Mouse (Mus musculus) stomach, embryonic 15.5 days (tissue): ENCODE results near the gene Hapln2. TPM values are rescaled to one million over a fixed set of nuclear protein-coding genes. Genes with fewer than 3 reads are reported as not detected.

ENCODE experiments used
- ATAC-seq: fragments of 200-750 bp; cut with Nextera tagmentation; 2 replicates; pipeline ENCODE4 v1.8.0; 2017; ENCODE audit warnings: low read depth, moderate number of reproducible peaks, moderate TSS enrichment; ENCODE audit not compliant: insufficient read depth, low FRiP score
- H3K27ac ChIP-seq: fragments of 300-500 bp; sonication (generic); 2 replicates; pipeline ENCODE4 v1.5.1; 2015; ENCODE audit warnings: mild to moderate bottlenecking, inconsistent platforms
- H3K27me3 ChIP-seq: fragments of 300-500 bp; sonication (generic); replicated peaks from 2 replicates; pipeline ENCODE4 v1.6.1; 2015; ENCODE audit warnings: inconsistent platforms
- H3K36me3 ChIP-seq: fragments of 300-500 bp; sonication (generic); 2 replicates; pipeline ENCODE4 v1.6.1; 2015; ENCODE audit warnings: inconsistent platforms
- H3K4me1 ChIP-seq: fragments of 300-500 bp; sonication (generic); 2 replicates; pipeline ENCODE4 v1.6.1; 2015; ENCODE audit warnings: inconsistent platforms
- H3K4me2 ChIP-seq: fragments of 300-500 bp; sonication (generic); 2 replicates; pipeline ENCODE4 v1.6.1; 2015; ENCODE audit warnings: mild to moderate bottlenecking, inconsistent platforms
- H3K4me3 ChIP-seq: fragments of 300-500 bp; sonication (generic); replicated peaks from 2 replicates; pipeline ENCODE4 v1.5.1; 2015; ENCODE audit warnings: inconsistent platforms
- H3K9ac ChIP-seq: fragments of 300-500 bp; sonication (generic); 2 replicates; pipeline ENCODE4 v1.6.1; 2015; ENCODE audit warnings: inconsistent platforms
- H3K9me3 ChIP-seq: fragments of 300-500 bp; sonication (generic); 2 replicates; pipeline ENCODE4 v1.6.1; 2016; ENCODE audit warnings: inconsistent platforms
- WGBS: fragments of 180-500 bp; shearing (Covaris S2); methylation state at CpG from one replicate; pipeline ENCODE4 v1.1.7; 2015; 5-methylcytosine and 5-hydroxymethylcytosine counted together
- polyA plus RNA-seq: library from polyadenylated mRNA; unstranded; fragments of >200 nt; fragmentation: Nextera tagmentation; extraction: Ambion mirVana; gene quantifications from 2 replicates; pipeline ENCODE4 v1.2.1, GENCODE M21; 2015

Hapln2 gene
- polyA plus RNA-seq, 1 experiment from 2014 or later = 0.18 TPM

DNA sequence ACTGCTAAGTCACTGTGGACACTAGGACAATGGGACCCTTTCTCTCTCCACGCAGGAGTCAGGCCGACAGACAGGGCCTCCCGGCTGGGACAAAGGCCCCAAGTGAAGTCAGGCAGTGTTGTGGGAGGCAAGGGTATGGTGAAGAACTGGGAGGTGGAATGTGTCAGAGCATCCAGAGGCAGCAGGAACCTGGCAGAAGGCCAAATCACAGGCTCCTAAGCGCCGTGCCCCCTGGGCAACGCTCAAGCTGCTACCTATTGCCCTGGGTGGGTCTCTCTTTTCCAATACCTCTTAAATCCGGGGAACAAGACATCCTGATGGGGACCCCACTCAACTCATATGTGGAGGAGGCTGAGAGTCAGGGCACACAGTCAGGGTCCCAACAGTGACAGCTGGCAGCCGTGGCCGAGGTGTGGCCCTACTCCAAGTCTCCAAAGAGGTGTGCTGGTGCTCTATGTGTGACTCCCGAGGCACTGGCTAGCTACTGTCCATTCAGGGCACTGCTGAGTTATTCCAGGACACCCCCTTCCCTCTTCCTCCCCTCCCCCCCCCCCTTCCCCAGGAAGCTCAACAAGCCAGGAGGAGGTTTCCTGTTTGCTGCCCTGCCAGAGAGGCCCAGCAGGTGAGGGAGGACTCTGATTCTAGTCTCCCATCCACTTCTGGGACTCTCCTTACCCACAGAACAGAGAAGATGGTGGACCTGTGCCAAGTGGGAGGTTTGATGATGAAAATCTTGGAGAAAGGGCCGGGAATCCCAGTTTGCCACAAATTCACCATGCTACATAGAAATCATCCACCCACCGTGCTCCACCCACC is 41.7 kb downstream of the Hapln2 start:
- WGBS = 33% methylated on average over 12 of the region's 12 CpGs
- peaks cover 64% of the 10 kb centered on the region for H3K4me1 ChIP-seq
- H3K36me3 ChIP-seq = no peaks in the 10 kb centered on the region
- no peak for ATAC-seq
- peaks cover 26% of the 10 kb centered on the region for H3K27me3 ChIP-seq
- H3K9ac ChIP-seq = no peak overlapping the region
- H3K27ac ChIP-seq = peak overlapping the region; percentile 57
- no peak overlapping the region for H3K4me2 ChIP-seq
- no peak overlapping the region for H3K4me3 ChIP-seq
- H3K9me3 ChIP-seq = no peaks in the 10 kb centered on the region

DNA sequence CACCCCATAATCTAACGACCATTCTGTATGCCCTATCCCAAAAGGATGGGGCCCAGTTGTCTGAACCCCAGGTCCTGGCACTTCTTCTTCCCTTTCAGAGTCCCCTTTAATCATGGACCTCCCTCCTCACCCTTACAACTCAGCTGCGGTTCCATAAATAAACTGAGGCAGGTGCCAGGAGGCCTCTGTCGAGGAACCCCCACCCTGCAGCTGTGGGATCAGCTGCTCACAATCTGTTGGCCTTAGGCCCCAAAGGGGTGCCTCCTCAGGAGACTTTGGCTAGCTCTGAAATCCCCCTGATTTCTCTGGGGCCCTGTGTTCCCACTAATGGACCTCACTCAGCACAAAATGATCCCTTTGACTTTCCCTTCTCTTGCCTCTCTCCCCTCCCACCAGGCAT is 43.3 kb downstream of the Hapln2 start:
- ATAC-seq = no peak
- no peak overlapping the region for H3K9ac ChIP-seq
- peaks cover 64% of the 10 kb centered on the region for H3K4me1 ChIP-seq
- peak overlapping the region; percentile 95 for H3K27ac ChIP-seq
- H3K4me3 ChIP-seq = no peak overlapping the region
- WGBS = 30% methylated on average over 3 of the region's 3 CpGs
- H3K36me3 ChIP-seq = no peaks in the 10 kb centered on the region
- no peak overlapping the region for H3K4me2 ChIP-seq
- no peaks in the 10 kb centered on the region for H3K9me3 ChIP-seq
- peaks cover 11% of the 10 kb centered on the region for H3K27me3 ChIP-seq

DNA sequence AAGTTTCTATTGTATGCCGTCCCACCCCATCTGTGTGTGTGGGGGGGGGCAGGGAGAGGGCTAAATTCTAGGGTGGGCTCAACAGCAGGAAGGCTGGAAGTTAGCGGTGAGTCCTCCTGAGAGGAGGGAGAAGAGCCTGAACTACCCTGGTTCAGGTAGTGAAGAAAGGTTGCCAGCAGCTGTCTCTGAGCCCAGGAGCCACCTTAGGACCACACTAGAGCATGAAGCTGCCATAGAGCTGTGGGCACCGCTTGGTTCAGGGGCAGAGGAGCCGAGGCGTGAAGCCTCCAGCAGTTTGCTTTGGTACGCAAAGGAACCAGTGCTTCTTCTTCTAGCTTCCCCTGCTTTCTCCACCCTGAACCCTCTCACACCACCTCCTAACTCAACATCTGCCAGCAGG is 43.8 kb downstream of the Hapln2 start:
- peaks cover 64% of the 10 kb centered on the region for H3K4me1 ChIP-seq
- no peaks in the 10 kb centered on the region for H3K9me3 ChIP-seq
- H3K4me3 ChIP-seq = no peak overlapping the region

DNA sequence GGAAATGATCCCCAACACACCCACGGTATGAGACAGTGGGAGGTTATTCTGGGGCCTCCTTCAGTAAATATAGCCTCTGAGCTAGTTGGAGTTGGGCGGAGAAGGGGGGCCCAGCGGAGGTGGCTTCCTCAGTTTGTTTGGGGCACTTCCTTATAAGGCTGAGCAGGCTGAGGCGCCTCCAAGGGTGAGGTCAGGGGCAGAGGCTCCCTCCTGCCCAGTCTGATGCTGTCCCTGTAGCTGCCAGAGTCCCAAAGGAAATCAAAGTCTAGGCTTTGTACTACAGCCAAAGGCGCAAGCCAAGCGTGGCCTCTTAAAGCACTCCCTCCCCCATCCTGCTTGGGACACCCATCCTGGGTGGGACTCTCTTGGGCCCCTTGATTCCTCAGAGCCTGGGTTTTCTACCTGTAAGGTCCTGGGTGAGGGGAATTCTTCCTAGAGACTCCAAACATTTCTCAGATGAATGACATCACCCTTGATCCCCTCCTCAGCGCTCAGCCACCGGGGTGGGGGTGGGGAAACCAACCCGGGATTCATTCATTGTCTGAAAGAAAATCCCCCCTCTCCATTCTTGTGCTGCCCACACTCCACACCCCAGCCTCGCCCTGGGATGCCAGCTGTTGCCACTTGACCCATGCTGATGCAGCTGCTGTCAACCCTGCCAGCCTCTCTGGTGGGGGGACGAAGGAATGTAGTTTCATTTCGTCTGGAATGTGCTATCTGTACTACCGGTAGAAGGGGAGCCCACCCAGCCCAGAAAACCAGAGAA is 44.4 kb downstream of the Hapln2 start:
- no peaks in the 10 kb centered on the region; the same call in 1 of the 2 replicates for H3K27me3 ChIP-seq
- peak overlapping the region; percentile 8 for H3K4me3 ChIP-seq
- peak; percentile 68 for ATAC-seq
- WGBS = 7% methylated on average over 13 of the region's 13 CpGs
- H3K27ac ChIP-seq = peak overlapping the region; percentile 95
- no peaks in the 10 kb centered on the region for H3K9me3 ChIP-seq
- H3K9ac ChIP-seq = no peak overlapping the region
- peak overlapping the region; percentile 44 for H3K4me2 ChIP-seq
- peaks cover 61% of the 10 kb centered on the region for H3K4me1 ChIP-seq
- no peaks in the 10 kb centered on the region for H3K36me3 ChIP-seq

More for the DNA sequence above, 43.8 kb downstream of the Hapln2 start:
- peak overlapping the region; percentile 44 for H3K4me2 ChIP-seq
- 49% methylated on average over 6 of the region's 6 CpGs for WGBS
- H3K27ac ChIP-seq = peak overlapping the region; percentile 95
- no peaks in the 10 kb centered on the region for H3K36me3 ChIP-seq
- ATAC-seq = no peak
- H3K9ac ChIP-seq = no peak overlapping the region
- H3K27me3 ChIP-seq = peaks cover 6% of the 10 kb centered on the region

DNA sequence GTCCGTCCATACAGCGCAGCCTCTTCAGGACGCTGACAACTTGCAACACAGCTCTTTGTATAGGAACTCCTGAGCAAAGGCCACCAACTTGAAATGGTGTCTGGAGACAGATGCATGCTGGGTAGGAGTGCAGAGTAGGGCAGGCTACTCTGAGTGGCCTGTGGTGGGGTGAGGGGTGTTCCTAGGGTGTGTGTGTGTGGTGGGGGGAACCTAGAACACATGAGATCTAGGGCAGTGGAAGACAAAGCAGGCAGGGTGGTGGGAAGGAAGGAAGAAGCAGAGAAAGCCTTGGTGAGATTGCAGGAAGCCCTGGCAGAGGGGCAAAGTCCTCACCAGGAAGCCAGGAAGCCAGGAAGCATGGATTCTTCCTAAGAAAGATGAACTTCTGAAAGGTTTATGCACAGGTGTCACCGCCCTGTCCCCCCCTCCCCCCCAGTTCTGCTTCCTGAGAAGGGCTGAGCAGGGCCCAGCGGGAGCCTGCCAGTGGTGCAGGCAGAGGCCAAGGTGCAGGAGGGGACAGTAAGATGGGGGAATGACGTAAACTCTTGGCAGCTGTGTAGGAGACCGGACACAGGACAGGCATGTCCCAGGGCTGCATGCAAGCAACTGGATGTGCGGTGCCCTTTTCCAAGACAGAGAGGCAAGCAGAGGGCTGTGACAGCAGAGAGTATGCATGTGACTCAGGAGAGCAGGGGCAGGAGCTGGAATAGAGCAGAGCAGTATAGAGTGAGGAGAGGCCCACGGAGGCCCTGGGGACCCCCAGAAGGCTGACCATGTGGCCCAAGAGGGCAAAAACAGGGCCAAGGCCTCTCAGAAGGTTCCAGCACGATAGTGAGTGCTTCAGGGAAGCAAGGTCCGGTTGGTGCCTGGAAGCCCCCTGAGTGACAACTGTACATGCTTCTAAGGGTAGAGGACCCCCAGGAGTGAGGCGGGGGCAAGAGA is 45.2 kb downstream of the Hapln2 start:
- H3K9ac ChIP-seq = peak overlapping the region; percentile 16; the same call in 1 of the 2 replicates
- ATAC-seq = peak; percentile 28
- H3K4me2 ChIP-seq = peak overlapping the region; percentile 44
- H3K9me3 ChIP-seq = no peaks in the 10 kb centered on the region
- peak overlapping the region; percentile 8; the same call in 1 of the 2 replicates for H3K4me3 ChIP-seq
- 31% methylated on average over 12 of the region's 12 CpGs for WGBS
- H3K27me3 ChIP-seq = no peaks in the 10 kb centered on the region
- H3K4me1 ChIP-seq = peaks cover 53% of the 10 kb centered on the region
- no peaks in the 10 kb centered on the region for H3K36me3 ChIP-seq
- peak overlapping the region; percentile 95 for H3K27ac ChIP-seq

DNA sequence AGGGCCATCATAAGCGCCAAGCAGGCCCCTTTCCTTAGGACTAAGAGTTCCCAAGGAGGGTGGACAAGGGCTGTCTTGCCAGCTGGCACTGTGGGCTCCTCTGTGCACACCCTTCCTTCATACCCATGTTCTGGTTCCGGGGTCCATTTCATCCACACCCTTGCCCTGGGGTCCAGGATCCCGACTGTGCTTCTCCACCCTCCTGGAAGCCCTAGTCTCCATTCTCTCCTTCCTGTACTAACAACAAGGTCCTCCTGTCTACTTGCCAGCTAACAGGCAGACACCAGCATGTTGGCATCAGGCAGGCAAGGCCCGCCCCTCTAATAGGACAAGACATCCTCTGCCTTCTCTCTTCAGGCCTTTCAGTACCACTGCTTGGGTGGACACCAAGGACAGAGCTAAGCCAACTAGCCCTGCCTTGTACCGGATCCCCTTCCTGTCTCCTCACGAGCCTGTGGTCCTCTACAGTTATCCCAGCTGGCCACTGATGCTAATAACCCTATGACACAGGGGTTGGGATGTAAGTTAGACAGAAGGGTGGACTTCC is 46.1 kb downstream of the Hapln2 start:
- Histone ChIP-seq H3K4me2 (no peak overlapping the region), H3K9me3 (no peaks in the 10 kb centered on the region), H3K4me1 (peaks cover 46% of the 10 kb centered on the region), H3K4me3 (no peak overlapping the region), H3K9ac (no peak overlapping the region), H3K36me3 (no peaks in the 10 kb centered on the region), H3K27ac (peak overlapping the region; percentile 95; the same call in 1 of the 2 replicates), H3K27me3 (no peaks in the 10 kb centered on the region)
- 83% methylated on average over 6 of the region's 6 CpGs for WGBS
- no peak for ATAC-seq

DNA sequence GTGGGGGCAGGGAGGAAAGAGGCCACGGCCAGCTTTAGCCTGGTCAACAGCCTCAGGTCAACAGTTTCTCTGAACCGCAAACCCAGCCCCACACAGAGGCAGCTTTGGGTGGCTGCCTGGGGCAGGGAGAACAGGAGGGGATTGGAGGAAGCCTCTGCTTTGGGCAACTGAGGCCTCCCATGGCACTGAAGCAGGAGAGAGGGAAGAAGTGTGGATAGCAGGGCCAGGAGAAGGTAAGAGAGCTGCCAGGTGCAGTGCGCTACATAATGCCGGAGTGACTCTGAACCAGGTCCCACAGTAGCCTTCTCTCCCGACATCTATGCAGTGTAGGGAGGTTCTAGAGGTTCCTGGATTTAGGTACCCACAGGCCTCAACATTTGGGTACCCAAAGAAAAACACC is 46.7 kb downstream of the Hapln2 start:
- Histone ChIP-seq H3K4me1 (peaks cover 40% of the 10 kb centered on the region), H3K36me3 (no peaks in the 10 kb centered on the region), H3K4me3 (no peak overlapping the region), H3K9ac (no peak overlapping the region), H3K27me3 (no peaks in the 10 kb centered on the region), H3K9me3 (no peaks in the 10 kb centered on the region), H3K4me2 (no peak overlapping the region), H3K27ac (no peak overlapping the region)
- ATAC-seq = no peak
- 63% methylated on average over 5 of the region's 5 CpGs for WGBS

DNA sequence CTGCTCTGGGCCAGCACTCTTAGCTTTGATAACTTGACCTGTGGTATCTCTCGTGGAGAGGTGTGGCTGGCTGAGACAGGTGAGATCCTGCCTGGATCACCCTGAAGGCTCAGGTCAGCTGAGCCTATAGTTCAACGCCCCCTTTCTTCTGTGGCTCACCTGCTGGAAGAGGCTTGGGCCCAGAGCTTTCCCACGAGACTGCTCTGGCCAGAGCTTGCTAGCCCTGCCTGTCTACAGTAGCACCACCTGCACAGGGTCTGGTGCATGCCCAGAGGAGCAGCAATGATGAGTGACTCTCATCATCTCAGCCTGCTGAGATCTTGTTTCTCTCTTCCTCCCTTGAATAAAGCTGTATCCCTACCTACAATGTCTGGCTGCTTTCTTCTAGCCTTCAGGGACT is 47.3 kb downstream of the Hapln2 start:
- 46% methylated on average over 3 of the region's 3 CpGs for WGBS
- ATAC-seq = no peak
- Histone ChIP-seq H3K27me3 (no peaks in the 10 kb centered on the region), H3K9ac (no peak overlapping the region), H3K9me3 (no peaks in the 10 kb centered on the region), H3K27ac (no peak overlapping the region), H3K36me3 (no peaks in the 10 kb centered on the region), H3K4me3 (no peak overlapping the region), H3K4me2 (no peak overlapping the region), H3K4me1 (peaks cover 34% of the 10 kb centered on the region)

DNA sequence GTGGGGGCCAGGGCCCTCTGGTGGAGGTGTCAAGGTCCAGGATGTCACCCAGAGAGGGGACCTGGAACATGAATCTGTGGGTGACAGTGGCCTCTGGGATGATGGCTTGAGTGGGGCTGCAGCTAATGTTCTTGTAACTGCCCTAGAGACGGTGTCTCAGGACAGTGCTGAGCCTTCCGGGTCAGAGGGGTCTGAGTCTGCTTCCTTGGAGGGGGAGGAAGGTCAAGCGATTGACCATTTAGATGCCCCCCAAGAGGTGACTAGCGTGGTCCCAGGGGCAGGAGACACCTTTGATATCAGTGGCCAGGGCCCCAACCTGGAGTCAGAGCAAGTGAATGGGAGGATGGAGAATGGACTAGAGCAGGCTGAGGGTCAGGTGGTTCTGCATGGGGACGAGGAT is 47.9 kb downstream of the Hapln2 start:
- Histone ChIP-seq H3K4me2 (no peak overlapping the region), H3K4me3 (no peak overlapping the region), H3K27me3 (no peaks in the 10 kb centered on the region), H3K9ac (no peak overlapping the region), H3K4me1 (peaks cover 36% of the 10 kb centered on the region), H3K27ac (no peak overlapping the region), H3K9me3 (no peaks in the 10 kb centered on the region), H3K36me3 (no peaks in the 10 kb centered on the region)
- WGBS = 83% methylated on average over 5 of the region's 5 CpGs
- no peak for ATAC-seq

DNA sequence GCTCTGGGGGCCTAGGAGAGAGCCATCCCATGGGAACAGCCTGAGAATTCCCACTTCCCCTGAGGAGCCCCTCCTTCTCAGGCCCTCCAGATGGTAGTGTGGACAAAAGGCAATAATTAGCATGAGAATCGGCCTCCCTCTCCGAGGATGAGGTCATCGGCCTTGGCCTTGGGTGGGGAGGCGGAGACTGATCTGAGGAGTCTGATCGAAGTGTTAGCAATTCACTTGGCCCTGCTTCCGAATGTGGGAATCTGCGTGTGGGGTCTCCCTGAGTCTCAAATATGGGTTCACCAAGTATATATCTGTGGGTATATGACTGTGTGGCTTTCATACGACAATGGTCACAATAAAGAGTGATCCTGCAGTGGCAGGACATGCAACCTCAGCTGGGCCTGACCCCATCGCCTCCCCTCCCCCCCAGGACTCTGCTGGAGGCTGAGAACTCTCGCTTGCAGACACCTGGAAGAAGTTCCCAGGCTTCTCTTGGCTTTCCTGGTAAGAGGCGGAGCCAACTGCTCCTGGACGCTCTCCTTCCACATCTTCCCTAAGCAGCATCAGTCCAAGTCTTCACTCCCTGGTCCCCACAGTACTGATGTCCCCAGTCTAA is 52.9 kb downstream of the Hapln2 start:
- H3K4me3 ChIP-seq = peak overlapping the region; percentile 12; the same call in 1 of the 2 replicates
- H3K9me3 ChIP-seq = no peaks in the 10 kb centered on the region
- H3K27ac ChIP-seq = peak overlapping the region; percentile 42; the same call in 1 of the 2 replicates
- 24% methylated on average over 12 of the region's 12 CpGs for WGBS
- peak overlapping the region; percentile 95 for H3K4me2 ChIP-seq
- H3K36me3 ChIP-seq = no peaks in the 10 kb centered on the region
- no peak for ATAC-seq
- no peak overlapping the region; the same call in 1 of the 2 replicates for H3K9ac ChIP-seq
- peaks cover 42% of the 10 kb centered on the region for H3K4me1 ChIP-seq
- H3K27me3 ChIP-seq = peaks cover 17% of the 10 kb centered on the region; the same call in 1 of the 2 replicates
